Mouse (Mus musculus): ENCODE data around the gene Tango2.

DNA sequence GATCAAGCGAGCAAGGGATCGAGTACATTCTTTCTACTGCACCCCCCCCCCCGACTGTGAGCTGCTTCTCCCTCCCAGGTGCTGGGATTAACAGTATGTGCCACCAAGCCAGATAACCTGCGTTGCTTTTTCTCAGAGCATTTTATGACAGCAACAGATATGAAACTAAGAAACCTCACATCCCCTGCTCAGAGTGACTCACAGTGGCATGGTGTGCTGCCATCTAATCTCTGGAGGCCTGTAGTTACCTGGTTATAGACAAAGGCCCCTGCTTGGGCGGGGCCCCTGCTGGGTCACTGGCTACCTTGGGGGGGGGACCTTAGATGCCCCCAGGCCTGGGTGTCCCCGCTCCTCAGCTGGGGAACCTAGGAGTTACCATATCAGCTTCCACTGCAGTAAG is 10.1 kb upstream of the Tango2 start:
- TF ChIP-seq CTCF (IDR thresholded peaks at IDR 0.05; ENCODE audit: low read depth, low read length): no peak
- TF ChIP-seq POLR2A (IDR thresholded peaks at IDR 0.05; ENCODE audit: borderline replicate concordance, low read depth, low read length): no peak
